Mouse (Mus musculus): ENCODE measurements around the gene Rab31.

DNA sequence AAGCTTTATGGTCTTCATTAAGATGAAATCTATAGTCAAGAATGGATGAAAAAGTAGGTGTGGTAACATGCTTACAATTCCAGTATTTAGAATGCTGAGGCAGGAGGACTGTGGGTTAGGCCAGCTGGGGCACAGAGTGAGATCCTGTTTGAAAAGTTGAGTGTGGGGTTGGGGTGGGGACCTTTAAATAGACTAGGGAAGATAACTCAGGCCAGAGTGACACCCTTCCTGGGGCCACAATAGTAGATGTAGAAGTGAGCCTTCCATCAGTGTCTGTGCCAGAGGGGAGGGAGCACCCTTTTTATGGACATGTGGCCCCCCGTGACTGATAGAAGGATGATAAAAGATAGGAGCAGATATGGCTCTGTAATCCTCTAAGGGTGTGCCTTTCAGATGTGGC is 26.8 kb upstream of the Rab31 start:
- TF ChIP-seq POLR2A (IDR thresholded peaks at IDR 0.05; ENCODE audit: control insufficient read depth, extremely low read depth, insufficient read depth, low read length, poor library complexity) (no peak), CTCF (IDR thresholded peaks at IDR 0.05; ENCODE audit: borderline replicate concordance, control insufficient read depth, extremely low read depth, insufficient read depth, low read length, poor library complexity) (no peak)

All from thymus, adult 2 months (tissue).